Mouse (Mus musculus) ES-Bruce4 (cell line): ENCODE results near the gene Scamp2. TPM values are rescaled to one million over a fixed set of nuclear protein-coding genes. Genes with fewer than 3 reads are reported as not detected.

ENCODE experiments used
- H3K27ac ChIP-seq: 2 replicates; pipeline ENCODE4 v1.5.1; 2012; ENCODE audit warnings: low read length, inconsistent platforms; ENCODE audit not compliant: insufficient read depth
- H3K27me3 ChIP-seq: 2 replicates; pipeline ENCODE4 v1.6.1; 2012; ENCODE audit warnings: mild to moderate bottlenecking, low read length, inconsistent platforms; ENCODE audit not compliant: control insufficient read depth, poor library complexity, insufficient read depth, severe bottlenecking
- H3K36me3 ChIP-seq: 2 replicates; pipeline ENCODE4 v1.6.1; 2012; ENCODE audit warnings: inconsistent platforms, mild to moderate bottlenecking, low read length, moderate library complexity; ENCODE audit not compliant: control insufficient read depth, poor library complexity, insufficient read depth, severe bottlenecking
- H3K4me1 ChIP-seq: one replicate; pipeline ENCODE4 v1.8.1; 2011; ENCODE audit warnings: low read length; ENCODE audit not compliant: control insufficient read depth, insufficient read depth
- H3K4me3 ChIP-seq: 2 replicates; pipeline ENCODE4 v1.5.1; 2011; ENCODE audit warnings: low read depth, mild to moderate bottlenecking, low read length
- H3K9ac ChIP-seq: 2 replicates; pipeline ENCODE4 v1.6.1; 2012; ENCODE audit warnings: low read depth, mild to moderate bottlenecking, inconsistent platforms; ENCODE audit not compliant: poor library complexity, severe bottlenecking
- H3K9me3 ChIP-seq: replicated peaks from 2 replicates; pipeline ENCODE4 v1.6.1; 2012; ENCODE audit warnings: mild to moderate bottlenecking, low read length, inconsistent platforms; ENCODE audit not compliant: control insufficient read depth, poor library complexity, insufficient read depth, severe bottlenecking
- CTCF ChIP-seq: IDR thresholded peaks from one replicate; pipeline ENCODE4 v1.8.1; 2011; ENCODE audit warnings: low read depth, low read length
- EP300 ChIP-seq: IDR thresholded peaks from 2 replicates; pipeline ENCODE4 v1.6.1; 2011; ENCODE audit warnings: low read depth, low read length; ENCODE audit not compliant: insufficient read depth
- POLR2A ChIP-seq: IDR thresholded peaks from one replicate; pipeline ENCODE4 v1.8.1; 2011; ENCODE audit warnings: low read length; ENCODE audit not compliant: insufficient read depth
- polyA plus RNA-seq: library from polyadenylated mRNA; stranded (reverse); fragments of >200 nt; gene quantifications from 2 replicates; pipeline ENCODE4 v1.2.4, GENCODE M21; 2011; ENCODE audit warnings: low read depth; ENCODE audit not compliant: missing spikeins, insufficient read depth, insufficient read length

Scamp2 gene
- polyA plus RNA-seq, 1 experiment = 26.6 TPM

GRCm38 (mm10) chr9:57612587-57612986 lies 51.8 kb downstream of the Scamp2 start:
- no peak overlapping the region for H3K27ac ChIP-seq
- no peak overlapping the region for H3K4me3 ChIP-seq
- TF ChIP-seq POLR2A = no peak
- TF ChIP-seq EP300 = no peak
- no peak for TF ChIP-seq CTCF
- no peaks in the 10 kb centered on the region for H3K27me3 ChIP-seq
- no peaks in the 10 kb centered on the region for H3K4me1 ChIP-seq
- H3K9me3 ChIP-seq = no peaks in the 10 kb centered on the region
- H3K36me3 ChIP-seq = no peaks in the 10 kb centered on the region
- no peak overlapping the region for H3K9ac ChIP-seq

GRCm38 (mm10) chr9:57613975-57614374 lies 53.2 kb downstream of the Scamp2 start:
- Histone ChIP-seq H3K9ac (no peak overlapping the region), H3K27me3 (no peaks in the 10 kb centered on the region), H3K27ac (no peak overlapping the region), H3K4me3 (no peak overlapping the region), H3K9me3 (no peaks in the 10 kb centered on the region), H3K36me3 (no peaks in the 10 kb centered on the region), H3K4me1 (no peaks in the 10 kb centered on the region)
- TF ChIP-seq EP300 = no peak
- no peak for TF ChIP-seq CTCF
- TF ChIP-seq POLR2A = no peak

GRCm38 (mm10) chr9:57614786-57615185 lies 54.0 kb downstream of the Scamp2 start:
- no peak overlapping the region for H3K9ac ChIP-seq
- H3K4me1 ChIP-seq = no peaks in the 10 kb centered on the region
- no peak overlapping the region for H3K4me3 ChIP-seq
- H3K36me3 ChIP-seq = no peaks in the 10 kb centered on the region
- no peaks in the 10 kb centered on the region for H3K9me3 ChIP-seq
- H3K27me3 ChIP-seq = no peaks in the 10 kb centered on the region
- TF ChIP-seq CTCF (no peak), POLR2A (no peak), EP300 (no peak)
- no peak overlapping the region for H3K27ac ChIP-seq

- no peak for TF ChIP-seq CTCF
- no peak for TF ChIP-seq EP300
- no peak for TF ChIP-seq POLR2A
- Histone ChIP-seq H3K27me3 (no peaks in the 10 kb centered on the region), H3K9me3 (no peaks in the 10 kb centered on the region), H3K9ac (no peak overlapping the region), H3K4me3 (no peak overlapping the region), H3K27ac (no peak overlapping the region), H3K36me3 (no peaks in the 10 kb centered on the region), H3K4me1 (no peaks in the 10 kb centered on the region)
These were observed 56.9 kb downstream of the Scamp2 start for GRCm38 (mm10) chr9:57617556-57618169.

- TF ChIP-seq EP300 (no peak), CTCF (no peak), POLR2A (no peak)
- Histone ChIP-seq H3K4me1 (no peaks in the 10 kb centered on the region), H3K27me3 (no peaks in the 10 kb centered on the region), H3K27ac (no peak overlapping the region), H3K9me3 (no peaks in the 10 kb centered on the region), H3K36me3 (no peaks in the 10 kb centered on the region), H3K9ac (no peak overlapping the region), H3K4me3 (no peak overlapping the region)
These were observed 58.1 kb downstream of the Scamp2 start for GRCm38 (mm10) chr9:57618854-57619253.

- Histone ChIP-seq H3K9ac (no peak within 1 kb of the TSS), H3K9me3 (no peaks in the 10 kb centered on the region), H3K4me1 (no peaks in the 10 kb centered on the region), H3K27ac (no peak within 1 kb of the TSS), H3K36me3 (no peaks in the 10 kb centered on the region), H3K4me3 (no peak within 1 kb of the TSS), H3K27me3 (no peaks in the 10 kb centered on the region)
- no peak for TF ChIP-seq CTCF
- no peak for TF ChIP-seq POLR2A
- no peak for TF ChIP-seq EP300
These were observed 59.9 kb downstream of the Scamp2 start, which contains the start of gene Lman1l for GRCm38 (mm10) chr9:57620674-57621073. Lman1l (minus strand) TSS chr9:57620774.
